Mouse (Mus musculus): ENCODE results near the gene Nrip3. TPM values are rescaled to one million over a fixed set of nuclear protein-coding genes. Genes with fewer than 3 reads are reported as not detected.
A peak's percentile ranks its signal among the peaks of the same experiment; 100 is the strongest.

Gene Nrip3
- polyA plus RNA-seq, 1 experiment from 2014 or later = 0.30 TPM

- Histone ChIP-seq H3K27ac (ENCODE audit: low read depth) (no peak within 1 kb of the TSS), H3K27me3 (replicated peaks; ENCODE audit: control insufficient read depth, insufficient read depth, low read length) (no peaks in the 10 kb centered on the region), H3K4me2 (ENCODE audit: low read length) (no peak within 1 kb of the TSS), H3K9me3 (ENCODE audit: control insufficient read depth, low read length) (no peaks in the 10 kb centered on the region), H3K9ac (ENCODE audit: low read length) (no peak within 1 kb of the TSS), H3K4me1 (replicated peaks; ENCODE audit: control insufficient read depth, insufficient read depth, low read length) (peaks cover 6% of the 10 kb centered on the region; the same call in 1 of the 2 replicates), H3K4me3 (ENCODE audit: low read depth, low read length) (no peak within 1 kb of the TSS), H3K36me3 (ENCODE audit: control insufficient read depth, insufficient read depth, low read length) (peaks cover 11% of the 10 kb centered on the region)
- DNase-seq (ENCODE audit: low spot score) (no peak), ATAC-seq (replicated peaks; ENCODE audit: low FRiP score, low TSS enrichment, low read depth) (no peak)
- WGBS = 79% methylated on average over 5 of the region's 5 CpGs
Observed at GRCm38 (mm10) chr7:109731626-109732025, 50.2 kb downstream of the Nrip3 start, which contains the start of gene Ascl3. TSS of gene Ascl3 (minus strand) at chr7:109731726.

DNA sequence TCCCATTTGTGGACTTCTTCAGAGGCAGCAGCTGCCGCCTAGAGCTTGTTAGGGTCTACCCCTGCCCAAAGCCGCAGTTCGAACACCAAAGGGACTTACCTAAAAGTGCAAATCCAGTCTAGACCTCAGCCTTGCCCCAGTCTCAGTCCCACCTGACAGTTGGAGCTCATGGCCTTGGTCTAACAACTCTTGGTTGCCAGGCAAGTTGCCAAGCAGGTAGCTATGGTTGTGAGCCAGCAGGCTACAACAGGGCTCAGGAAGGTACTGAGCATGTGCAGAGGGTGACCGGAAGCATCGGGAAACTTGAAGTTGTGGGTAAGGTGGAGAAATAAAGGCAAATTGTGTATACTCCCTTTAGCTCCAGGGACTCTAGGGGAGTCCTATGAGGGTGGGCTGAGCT, 58.1 kb downstream of the Nrip3 start, which contains the start of gene BC051019:
Gene BC051019 (minus strand): TSS at position 154 of the 400 bp plus-strand sequence.
- ATAC-seq (replicated peaks; ENCODE audit: low FRiP score, low TSS enrichment, low read depth) (no peak), DNase-seq (ENCODE audit: low spot score) (no peak)
- WGBS = 91% methylated on average over 5 of the region's 5 CpGs
- no peak within 1 kb of the TSS for H3K4me3 ChIP-seq (ENCODE audit: low read depth, low read length)
- H3K27ac ChIP-seq (ENCODE audit: low read depth) = no peak within 1 kb of the TSS
- H3K4me2 ChIP-seq (ENCODE audit: low read length) = no peak within 1 kb of the TSS
- no peaks in the 10 kb centered on the region for H3K4me1 ChIP-seq (replicated peaks; ENCODE audit: control insufficient read depth, insufficient read depth, low read length)
- H3K36me3 ChIP-seq (ENCODE audit: control insufficient read depth, insufficient read depth, low read length) = no peaks in the 10 kb centered on the region
- H3K9ac ChIP-seq (ENCODE audit: low read length) = no peak within 1 kb of the TSS
- H3K9me3 ChIP-seq (ENCODE audit: control insufficient read depth, low read length) = peaks cover 3% of the 10 kb centered on the region; the same call in 1 of the 2 replicates
- no peaks in the 10 kb centered on the region for H3K27me3 ChIP-seq (replicated peaks; ENCODE audit: control insufficient read depth, insufficient read depth, low read length)

DNA sequence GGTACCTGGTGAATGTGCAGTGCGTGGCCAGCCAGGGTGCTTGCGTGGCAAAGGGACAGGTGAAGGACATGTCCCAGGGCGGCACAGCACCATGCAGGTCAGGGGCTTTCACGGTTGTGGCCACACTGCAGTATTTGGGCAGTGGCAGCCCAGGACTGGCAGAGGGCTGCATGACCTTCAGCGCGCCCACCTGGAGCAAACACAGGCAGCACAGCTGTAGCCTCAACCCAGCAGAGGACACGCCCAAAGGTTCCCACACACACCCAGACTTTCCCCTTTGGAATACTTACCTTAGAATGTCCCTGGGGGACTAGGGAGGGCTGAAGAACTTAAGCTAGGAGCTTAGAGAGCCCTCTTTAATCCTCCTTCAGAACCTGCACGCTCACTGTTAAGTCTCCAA, 58.7 kb downstream of the Nrip3 start:
- no peak for ATAC-seq (replicated peaks; ENCODE audit: low FRiP score, low TSS enrichment, low read depth)
- WGBS = 92% methylated on average over 8 of the region's 8 CpGs
- no peak for DNase-seq (ENCODE audit: low spot score)
- no peaks in the 10 kb centered on the region for H3K27me3 ChIP-seq (replicated peaks; ENCODE audit: control insufficient read depth, insufficient read depth, low read length)
- H3K36me3 ChIP-seq (ENCODE audit: control insufficient read depth, insufficient read depth, low read length) = no peaks in the 10 kb centered on the region
- H3K9ac ChIP-seq (ENCODE audit: low read length) = no peak overlapping the region
- peaks cover 3% of the 10 kb centered on the region; the same call in 1 of the 2 replicates for H3K9me3 ChIP-seq (ENCODE audit: control insufficient read depth, low read length)
- no peaks in the 10 kb centered on the region for H3K4me1 ChIP-seq (replicated peaks; ENCODE audit: control insufficient read depth, insufficient read depth, low read length)
- no peak overlapping the region for H3K27ac ChIP-seq (ENCODE audit: low read depth)
- no peak overlapping the region for H3K4me2 ChIP-seq (ENCODE audit: low read length)
- no peak overlapping the region for H3K4me3 ChIP-seq (ENCODE audit: low read depth, low read length)

- DNase-seq (ENCODE audit: low spot score) = no peak
- WGBS = 94% methylated on average over 2 of the region's 2 CpGs
- no peaks in the 10 kb centered on the region for H3K27me3 ChIP-seq (replicated peaks; ENCODE audit: control insufficient read depth, insufficient read depth, low read length)
Observed at GRCm38 (mm10) chr7:109722618-109723017, 59.2 kb downstream of the Nrip3 start.

GRCm38 (mm10) chr7:109719286-109719685, 62.5 kb downstream of the Nrip3 start:
- WGBS = 64% methylated on average over 9 of the region's 9 CpGs
- Histone ChIP-seq H3K4me3 (ENCODE audit: low read depth, low read length) (no peak overlapping the region), H3K4me1 (replicated peaks; ENCODE audit: control insufficient read depth, insufficient read depth, low read length) (no peaks in the 10 kb centered on the region), H3K4me2 (ENCODE audit: low read length) (no peak overlapping the region), H3K9ac (ENCODE audit: low read length) (no peak overlapping the region), H3K36me3 (ENCODE audit: control insufficient read depth, insufficient read depth, low read length) (no peaks in the 10 kb centered on the region), H3K27me3 (replicated peaks; ENCODE audit: control insufficient read depth, insufficient read depth, low read length) (no peaks in the 10 kb centered on the region), H3K9me3 (ENCODE audit: control insufficient read depth, low read length) (peaks cover 3% of the 10 kb centered on the region; the same call in 1 of the 2 replicates), H3K27ac (ENCODE audit: low read depth) (no peak overlapping the region)
- DNase-seq (ENCODE audit: low spot score) (no peak), ATAC-seq (replicated peaks; ENCODE audit: low FRiP score, low TSS enrichment, low read depth) (no peak)

More at GRCm38 (mm10) chr7:109722618-109723017, 59.2 kb downstream of the Nrip3 start:
- Histone ChIP-seq H3K36me3 (ENCODE audit: control insufficient read depth, insufficient read depth, low read length) (no peaks in the 10 kb centered on the region), H3K4me2 (ENCODE audit: low read length) (no peak overlapping the region), H3K9me3 (ENCODE audit: control insufficient read depth, low read length) (peaks cover 3% of the 10 kb centered on the region; the same call in 1 of the 2 replicates), H3K27ac (ENCODE audit: low read depth) (no peak overlapping the region), H3K4me3 (ENCODE audit: low read depth, low read length) (no peak overlapping the region), H3K9ac (ENCODE audit: low read length) (no peak overlapping the region), H3K4me1 (replicated peaks; ENCODE audit: control insufficient read depth, insufficient read depth, low read length) (no peaks in the 10 kb centered on the region)
- no peak for ATAC-seq (replicated peaks; ENCODE audit: low FRiP score, low TSS enrichment, low read depth)

- Histone ChIP-seq H3K27me3 (replicated peaks; ENCODE audit: control insufficient read depth, insufficient read depth, low read length) (no peaks in the 10 kb centered on the region), H3K27ac (ENCODE audit: low read depth) (no peak overlapping the region), H3K4me2 (ENCODE audit: low read length) (no peak overlapping the region), H3K36me3 (ENCODE audit: control insufficient read depth, insufficient read depth, low read length) (peaks cover 20% of the 10 kb centered on the region), H3K4me3 (ENCODE audit: low read depth, low read length) (no peak overlapping the region), H3K4me1 (replicated peaks; ENCODE audit: control insufficient read depth, insufficient read depth, low read length) (peaks cover 5% of the 10 kb centered on the region), H3K9ac (ENCODE audit: low read length) (no peak overlapping the region), H3K9me3 (ENCODE audit: control insufficient read depth, low read length) (no peaks in the 10 kb centered on the region)
- DNase-seq (ENCODE audit: low spot score) (no peak), ATAC-seq (replicated peaks; ENCODE audit: low FRiP score, low TSS enrichment, low read depth) (no peak)
- 90% methylated on average over 2 of the region's 2 CpGs for WGBS
Observed at GRCm38 (mm10) chr7:109713434-109713982, 68.3 kb downstream of the Nrip3 start.

DNA sequence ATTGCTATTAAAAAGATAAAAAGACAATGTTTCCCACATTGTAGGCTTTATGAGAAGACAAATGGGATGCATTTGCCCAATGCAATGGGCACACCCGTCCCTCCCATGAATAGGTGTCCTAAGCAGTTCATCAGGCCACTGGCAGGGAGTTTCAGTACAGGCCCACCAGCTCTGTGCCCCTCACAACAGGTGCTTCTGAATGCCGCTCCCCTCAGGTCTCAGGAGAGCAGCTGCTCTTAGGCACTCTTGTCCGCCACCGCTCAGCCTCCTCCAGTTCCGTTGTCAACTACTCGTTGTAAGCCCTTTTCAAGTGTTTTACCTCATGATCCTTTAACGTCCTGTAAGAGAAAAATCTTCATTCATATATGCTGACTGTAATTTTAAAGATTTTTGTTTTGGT, 69.6 kb downstream of the Nrip3 start:
- Histone ChIP-seq H3K27me3 (replicated peaks; ENCODE audit: control insufficient read depth, insufficient read depth, low read length) (no peaks in the 10 kb centered on the region), H3K9me3 (ENCODE audit: control insufficient read depth, low read length) (no peaks in the 10 kb centered on the region), H3K4me2 (ENCODE audit: low read length) (no peak overlapping the region), H3K27ac (ENCODE audit: low read depth) (no peak overlapping the region), H3K9ac (ENCODE audit: low read length) (no peak overlapping the region), H3K4me3 (ENCODE audit: low read depth, low read length) (no peak overlapping the region), H3K4me1 (replicated peaks; ENCODE audit: control insufficient read depth, insufficient read depth, low read length) (peaks cover 11% of the 10 kb centered on the region), H3K36me3 (ENCODE audit: control insufficient read depth, insufficient read depth, low read length) (peaks cover 28% of the 10 kb centered on the region)
- DNase-seq (ENCODE audit: low spot score) (no peak), ATAC-seq (replicated peaks; ENCODE audit: low FRiP score, low TSS enrichment, low read depth) (no peak)
- WGBS = 89% methylated on average over 7 of the region's 7 CpGs

DNA sequence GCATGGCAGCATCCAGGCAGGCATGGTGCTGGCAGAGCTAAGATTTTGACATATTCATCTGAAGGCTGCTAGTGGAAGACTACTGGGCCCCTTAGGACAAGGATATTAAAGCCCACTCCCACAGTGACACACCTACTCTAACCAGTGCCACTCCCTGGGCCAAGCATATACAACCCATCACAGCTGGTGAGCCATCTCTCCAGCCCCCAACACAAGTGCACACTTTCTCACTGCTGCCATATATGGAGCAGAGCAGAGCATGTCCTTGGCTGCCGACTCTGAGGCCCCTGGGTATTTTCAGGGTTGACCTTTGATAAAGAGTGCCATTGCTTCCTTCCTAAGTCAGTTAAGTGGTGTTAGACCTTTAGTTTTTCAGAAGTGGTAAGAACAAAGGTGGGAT, 71.8 kb downstream of the Nrip3 start:
- no peaks in the 10 kb centered on the region for H3K9me3 ChIP-seq (ENCODE audit: control insufficient read depth, low read length)
- H3K4me3 ChIP-seq (ENCODE audit: low read depth, low read length) = no peak overlapping the region
- H3K4me1 ChIP-seq (replicated peaks; ENCODE audit: control insufficient read depth, insufficient read depth, low read length) = peaks cover 14% of the 10 kb centered on the region
- H3K27ac ChIP-seq (ENCODE audit: low read depth) = no peak overlapping the region
- DNase-seq (ENCODE audit: low spot score) (no peak), ATAC-seq (replicated peaks; ENCODE audit: low FRiP score, low TSS enrichment, low read depth) (no peak)
- WGBS = 56% methylated on average over 1 of the region's 1 CpGs
- H3K27me3 ChIP-seq (replicated peaks; ENCODE audit: control insufficient read depth, insufficient read depth, low read length) = no peaks in the 10 kb centered on the region
- H3K4me2 ChIP-seq (ENCODE audit: low read length) = no peak overlapping the region
- no peak overlapping the region for H3K9ac ChIP-seq (ENCODE audit: low read length)
- H3K36me3 ChIP-seq (ENCODE audit: control insufficient read depth, insufficient read depth, low read length) = peaks cover 28% of the 10 kb centered on the region

- peak overlapping the region; percentile 64; the same call in 1 of the 2 replicates for H3K27ac ChIP-seq (ENCODE audit: low read depth)
- H3K36me3 ChIP-seq (ENCODE audit: control insufficient read depth, insufficient read depth, low read length) = peaks cover 28% of the 10 kb centered on the region
- no peak overlapping the region for H3K4me3 ChIP-seq (ENCODE audit: low read depth, low read length)
- DNase-seq (ENCODE audit: low spot score) = no peak
- no peaks in the 10 kb centered on the region for H3K27me3 ChIP-seq (replicated peaks; ENCODE audit: control insufficient read depth, insufficient read depth, low read length)
- no peaks in the 10 kb centered on the region for H3K9me3 ChIP-seq (ENCODE audit: control insufficient read depth, low read length)
- H3K4me2 ChIP-seq (ENCODE audit: low read length) = no peak overlapping the region
- no peak for ATAC-seq (replicated peaks; ENCODE audit: low FRiP score, low TSS enrichment, low read depth)
- peaks cover 18% of the 10 kb centered on the region for H3K4me1 ChIP-seq (replicated peaks; ENCODE audit: control insufficient read depth, insufficient read depth, low read length)
- 16% methylated on average over 3 of the region's 3 CpGs for WGBS
- H3K9ac ChIP-seq (ENCODE audit: low read length) = no peak overlapping the region
Observed at GRCm38 (mm10) chr7:109708961-109709382, 72.9 kb downstream of the Nrip3 start.

All from intestine, embryonic 14.5 days (tissue).